Mouse (Mus musculus): ENCODE results near the gene Ccdc58. TPM values are rescaled to one million over a fixed set of nuclear protein-coding genes. Genes with fewer than 3 reads are reported as not detected.

Gene Ccdc58
- polyA plus RNA-seq, 1 experiment from 2014 or later = 35.0 TPM

Other genes starting within 250 kb of the Ccdc58 start
- 0.13 and 0.20 TPM in 2 replicates for gene Parp14, start 200.1 kb upstream of the Ccdc58 start, polyA plus RNA-seq (2015; fragmentation: Nextera tagmentation; extraction: Ambion mirVana)
- 2.3 and 2.5 TPM in 2 replicates for gene Parp9, start 133.2 kb upstream of the Ccdc58 start, polyA plus RNA-seq (2015; fragmentation: Nextera tagmentation; extraction: Ambion mirVana)
- gene Dtx3l, start 132.5 kb upstream of the Ccdc58 start, polyA plus RNA-seq (2015; fragmentation: Nextera tagmentation; extraction: Ambion mirVana) = 1.7 and 2.4 TPM in 2 replicates
- gene Kpna1, start 92.9 kb upstream of the Ccdc58 start, polyA plus RNA-seq (2015; fragmentation: Nextera tagmentation; extraction: Ambion mirVana) = 85.5 and 88.4 TPM in 2 replicates
- 14.4 and 15.5 TPM in 2 replicates for gene Wdr5b, start 30.5 kb upstream of the Ccdc58 start, polyA plus RNA-seq (2015; fragmentation: Nextera tagmentation; extraction: Ambion mirVana)
- 144 and 171 TPM in 2 replicates for gene Fam162a, start 91 bp upstream of the Ccdc58 start, polyA plus RNA-seq (2015; fragmentation: Nextera tagmentation; extraction: Ambion mirVana)
- gene Csta1, start 59.6 kb downstream of the Ccdc58 start, polyA plus RNA-seq (2015; fragmentation: Nextera tagmentation; extraction: Ambion mirVana) = not detected in 2 replicates
- gene Stfa2l1, start 85.1 kb downstream of the Ccdc58 start, polyA plus RNA-seq (2015; fragmentation: Nextera tagmentation; extraction: Ambion mirVana) = not detected in 2 replicates
- gene Gm5483, start 112.5 kb downstream of the Ccdc58 start, polyA plus RNA-seq (2015; fragmentation: Nextera tagmentation; extraction: Ambion mirVana) = 0.96 TPM in 1 of 2 replicates, not detected in the other
- not detected in 2 replicates for gene Gm5416, start 138.7 kb downstream of the Ccdc58 start, polyA plus RNA-seq (2015; fragmentation: Nextera tagmentation; extraction: Ambion mirVana)
- gene 2010005H15Rik, start 149.8 kb downstream of the Ccdc58 start, polyA plus RNA-seq (2015; fragmentation: Nextera tagmentation; extraction: Ambion mirVana) = not detected in 2 replicates
- gene Stfa1, start 205.3 kb downstream of the Ccdc58 start, polyA plus RNA-seq (2015; fragmentation: Nextera tagmentation; extraction: Ambion mirVana) = 0.62 TPM in 1 of 2 replicates, not detected in the other